Mouse (Mus musculus) embryonic fibroblast, embryonic 13.5 days (primary cell): Measurements from ENCODE around the gene Sv2c. TPM values are rescaled to one million over a fixed set of nuclear protein-coding genes. Genes with fewer than 3 reads are reported as not detected.

Source experiments
- H3K27ac ChIP-seq: 2 replicates; pipeline ENCODE4 v1.5.1; 2012; ENCODE audit warnings: low read length, control low read depth, inconsistent platforms; ENCODE audit not compliant: insufficient read depth
- H3K4me1 ChIP-seq: 2 replicates; pipeline ENCODE4 v1.6.1; 2011; ENCODE audit warnings: low read length; ENCODE audit not compliant: control insufficient read depth, insufficient read depth
- H3K4me3 ChIP-seq: 2 replicates; pipeline ENCODE4 v1.5.1; 2011; ENCODE audit warnings: mild to moderate bottlenecking, control low read depth, low read length; ENCODE audit not compliant: insufficient read depth
- CTCF ChIP-seq: IDR thresholded peaks from 2 replicates; pipeline ENCODE4 v1.5.1; 2011; ENCODE audit warnings: mild to moderate bottlenecking, control low read depth, low read length, moderate library complexity, borderline replicate concordance; ENCODE audit not compliant: insufficient read depth
- POLR2A ChIP-seq: IDR thresholded peaks from 2 replicates; pipeline ENCODE4 v1.6.1; 2011; ENCODE audit warnings: low read depth, mild to moderate bottlenecking, control low read depth, low read length, moderate library complexity
- polyA plus RNA-seq: library from polyadenylated mRNA; stranded (reverse); fragments of >200 nt; gene quantifications from 2 replicates; pipeline ENCODE4 v1.2.4, GENCODE M21; 2011; ENCODE audit warnings: low read depth; ENCODE audit not compliant: missing spikeins, insufficient read length

Sv2c gene
- polyA plus RNA-seq, 1 experiment = 5.6 TPM

DNA sequence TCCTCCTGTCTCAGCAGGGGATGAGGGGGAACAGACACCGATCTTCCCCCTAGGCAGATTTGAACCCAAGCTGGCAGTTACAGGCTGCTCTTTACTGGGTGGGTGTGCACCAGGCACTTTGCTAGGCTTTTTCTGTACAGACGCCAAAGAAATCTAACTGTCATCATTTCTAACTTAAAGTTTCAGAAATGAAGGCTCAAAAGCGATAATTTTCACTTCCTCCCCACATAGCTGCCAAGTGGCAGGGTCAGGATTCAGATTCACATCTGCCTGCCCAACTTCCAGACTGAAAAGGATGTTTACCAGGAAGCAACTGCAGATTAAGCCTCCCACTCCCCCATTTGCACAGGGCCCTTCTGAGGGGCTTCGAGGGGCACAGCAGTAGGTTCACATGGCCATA, 183.0 kb downstream of the Sv2c start:
- peaks cover 2% of the 10 kb centered on the region; the same call in 1 of the 2 replicates for H3K4me1 ChIP-seq
- H3K4me3 ChIP-seq = no peak overlapping the region
- TF ChIP-seq CTCF = no peak
- TF ChIP-seq POLR2A = no peak
- H3K27ac ChIP-seq = no peak overlapping the region

DNA sequence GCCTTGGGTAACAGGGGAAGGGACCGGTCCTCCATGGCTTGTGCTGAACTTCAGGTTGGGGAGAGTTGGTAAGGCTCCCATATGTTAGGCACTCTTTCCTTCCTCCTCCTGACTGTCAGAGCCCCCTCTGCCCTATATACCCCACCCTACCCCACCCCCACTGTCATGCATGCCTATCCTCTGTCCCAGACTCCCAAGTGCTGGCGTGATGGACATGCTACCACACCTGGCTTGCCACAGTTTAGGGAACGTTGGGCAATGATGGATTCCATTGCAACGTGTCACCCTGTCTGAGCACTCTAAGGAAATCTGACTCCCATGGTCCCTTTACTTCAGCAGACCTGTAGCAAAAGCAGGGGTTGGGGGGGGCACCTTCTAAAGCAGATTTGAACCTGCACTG, 183.6 kb downstream of the Sv2c start:
- H3K27ac ChIP-seq = no peak overlapping the region
- H3K4me3 ChIP-seq = no peak overlapping the region
- TF ChIP-seq POLR2A (no peak), CTCF (no peak)
- peaks cover 2% of the 10 kb centered on the region; the same call in 1 of the 2 replicates for H3K4me1 ChIP-seq

DNA sequence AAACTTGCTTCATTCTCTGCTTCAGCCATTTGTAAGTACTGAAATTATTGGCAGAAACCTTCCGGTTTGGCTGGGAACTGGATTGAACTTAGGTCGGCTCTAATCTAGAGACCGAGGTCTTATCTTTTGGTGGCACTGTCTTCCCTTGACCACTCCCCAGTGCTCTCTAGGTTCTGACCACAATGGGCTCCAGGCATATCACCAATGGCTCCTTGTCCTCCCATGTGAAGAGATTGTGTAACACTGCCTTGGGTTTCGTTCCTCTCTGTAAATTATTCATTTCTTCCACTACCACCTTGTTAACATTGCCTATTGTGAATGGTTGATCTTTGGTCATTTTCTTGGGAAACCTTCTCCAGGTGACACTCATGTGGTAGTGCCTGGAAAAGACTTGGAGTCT, 184.0 kb downstream of the Sv2c start:
- Histone ChIP-seq H3K4me1 (peaks cover 2% of the 10 kb centered on the region; the same call in 1 of the 2 replicates), H3K4me3 (no peak overlapping the region), H3K27ac (no peak overlapping the region)
- TF ChIP-seq CTCF = no peak
- no peak for TF ChIP-seq POLR2A

DNA sequence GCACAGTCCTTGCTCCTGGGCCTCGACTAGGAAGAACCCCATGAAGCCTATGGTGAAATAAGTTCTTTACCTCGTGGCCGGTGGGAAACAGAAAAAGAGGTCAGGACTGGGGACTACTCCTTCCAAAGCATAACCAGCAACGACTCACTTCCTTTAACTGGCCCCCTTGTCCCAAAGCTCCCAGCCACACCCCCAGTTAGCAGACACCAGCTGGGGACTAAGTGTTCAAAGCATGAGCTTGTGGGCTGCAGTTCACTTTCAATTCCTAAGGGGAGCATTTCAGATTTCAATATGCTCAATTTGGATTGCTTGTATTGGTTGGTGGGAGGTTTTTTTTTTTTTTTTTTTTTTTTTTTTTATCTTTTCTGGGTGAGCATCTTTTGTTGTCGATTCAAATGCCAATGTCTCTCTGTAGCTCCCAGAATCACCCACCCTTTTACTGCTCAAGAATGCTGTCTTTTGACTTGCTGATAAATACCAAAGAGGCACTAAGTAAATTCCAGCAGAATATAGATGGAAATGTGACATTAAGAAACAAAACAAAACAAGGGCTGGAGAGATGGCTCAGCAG, 186.4 kb downstream of the Sv2c start:
- H3K4me1 ChIP-seq = peaks cover 2% of the 10 kb centered on the region; the same call in 1 of the 2 replicates
- TF ChIP-seq CTCF (no peak), POLR2A (no peak)
- H3K27ac ChIP-seq = no peak overlapping the region
- H3K4me3 ChIP-seq = no peak overlapping the region

DNA sequence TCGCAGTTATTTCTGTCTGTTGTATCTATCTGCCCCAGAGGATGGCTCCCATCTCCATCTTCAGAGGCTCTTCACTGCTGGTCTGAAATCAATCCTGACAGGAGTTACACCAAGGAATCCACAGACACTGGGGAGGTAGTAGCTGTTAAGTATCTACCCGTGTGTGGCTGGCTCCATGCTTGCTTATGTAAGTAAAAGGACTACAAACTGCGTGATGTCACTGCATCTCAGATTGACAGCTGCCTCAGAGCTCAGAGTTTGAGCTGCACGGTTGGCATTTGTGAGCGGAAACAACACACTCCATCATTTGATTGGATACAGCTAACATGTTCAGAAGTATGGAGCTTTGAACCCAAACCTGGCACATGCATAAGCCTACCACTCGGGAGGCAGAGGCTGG, 187.8 kb downstream of the Sv2c start:
- peaks cover 2% of the 10 kb centered on the region; the same call in 1 of the 2 replicates for H3K4me1 ChIP-seq
- no peak overlapping the region for H3K4me3 ChIP-seq
- TF ChIP-seq POLR2A = no peak
- no peak for TF ChIP-seq CTCF
- no peak overlapping the region for H3K27ac ChIP-seq

DNA sequence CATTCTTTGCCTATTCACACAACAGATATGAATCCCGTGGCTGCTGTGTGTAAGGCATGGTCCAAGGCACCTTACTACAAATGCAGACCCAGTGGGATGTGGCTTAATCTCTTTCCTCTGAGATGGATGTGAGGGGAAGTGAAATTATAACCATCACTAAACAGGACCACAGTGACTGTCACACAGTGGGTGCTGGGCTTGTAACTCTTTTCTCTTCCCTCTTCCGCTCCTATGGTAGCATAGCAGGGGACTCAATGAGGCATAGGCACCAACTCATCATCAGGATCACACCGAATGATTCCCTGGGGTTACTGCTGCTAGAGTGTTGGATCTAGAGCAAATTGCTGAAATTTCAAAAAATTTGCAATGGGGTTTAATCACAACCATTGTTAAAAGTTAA, 188.5 kb downstream of the Sv2c start:
- no peak overlapping the region for H3K4me3 ChIP-seq
- no peak overlapping the region for H3K27ac ChIP-seq
- 0 out of 2 replicates have a peak, but pooled peaks cover 2% of the 10 kb centered on the region for H3K4me1 ChIP-seq
- no peak for TF ChIP-seq CTCF
- no peak for TF ChIP-seq POLR2A

DNA sequence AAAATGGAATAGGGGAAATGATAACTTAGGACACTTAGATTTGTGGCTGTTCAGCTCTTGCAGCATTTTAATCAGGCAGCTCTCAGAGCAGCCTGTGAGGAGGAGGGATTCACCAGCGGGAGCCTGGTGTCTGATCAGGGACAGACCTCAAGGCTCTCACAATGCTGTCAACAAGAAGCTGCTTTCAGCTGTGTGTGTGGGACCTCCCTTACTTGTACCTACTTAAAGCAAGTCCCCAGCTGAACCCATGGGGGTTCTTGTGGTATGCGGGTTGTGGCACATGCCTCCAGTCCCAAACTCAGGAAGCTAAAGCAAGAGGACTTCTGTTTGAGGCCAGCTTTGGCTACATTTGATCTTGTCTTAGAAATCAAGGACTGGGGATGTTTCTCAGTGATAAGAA, 189.8 kb downstream of the Sv2c start:
- TF ChIP-seq POLR2A (no peak), CTCF (no peak)
- H3K4me3 ChIP-seq = no peak overlapping the region
- 0 out of 2 replicates have a peak, but pooled peaks cover 2% of the 10 kb centered on the region for H3K4me1 ChIP-seq
- H3K27ac ChIP-seq = no peak overlapping the region

DNA sequence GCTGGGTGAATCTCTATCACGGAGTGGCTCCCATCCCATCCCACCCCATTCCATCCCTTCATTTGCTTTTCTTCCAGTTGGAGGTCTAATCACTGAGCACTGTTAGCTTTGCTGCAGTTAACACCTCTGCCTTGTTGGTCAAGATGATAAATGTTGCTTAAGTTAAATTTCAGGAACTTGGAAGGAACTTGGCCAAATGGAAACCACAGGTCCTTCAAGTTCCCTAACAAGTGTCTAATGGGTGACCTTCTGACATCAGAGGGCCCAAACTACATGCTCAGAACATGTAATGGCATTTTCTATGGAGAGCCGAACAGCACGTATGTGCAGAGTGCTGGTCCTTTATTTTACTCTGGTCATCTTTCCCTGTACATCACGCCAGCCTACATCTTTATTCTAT, 190.5 kb downstream of the Sv2c start:
- TF ChIP-seq CTCF (no peak), POLR2A (no peak)
- no peak overlapping the region for H3K4me3 ChIP-seq
- no peak overlapping the region for H3K27ac ChIP-seq
- 0 out of 2 replicates have a peak, but pooled peaks cover 2% of the 10 kb centered on the region for H3K4me1 ChIP-seq

DNA sequence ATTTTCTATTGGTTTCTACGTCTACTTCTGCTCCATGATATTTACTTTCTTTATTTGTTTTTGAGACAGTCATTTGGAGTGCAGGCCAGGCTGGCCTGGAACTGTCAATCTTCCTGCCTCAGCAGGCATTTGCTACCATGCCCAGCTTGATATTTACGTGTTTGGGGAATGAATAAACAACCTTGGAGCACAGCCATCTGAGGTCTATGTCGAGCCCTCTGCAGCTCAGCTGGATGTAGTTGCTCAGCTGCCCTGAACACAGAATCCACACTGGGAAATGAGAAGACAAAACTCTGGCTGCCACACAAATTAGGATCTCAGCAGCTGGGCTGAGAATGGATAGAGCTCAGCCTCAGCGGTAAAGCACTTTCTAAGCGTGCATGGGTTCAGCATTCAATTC, 191.6 kb downstream of the Sv2c start:
- Histone ChIP-seq H3K4me3 (no peak overlapping the region), H3K4me1 (0 out of 2 replicates have a peak, but pooled peaks cover 2% of the 10 kb centered on the region)
- TF ChIP-seq CTCF (no peak), POLR2A (no peak)

DNA sequence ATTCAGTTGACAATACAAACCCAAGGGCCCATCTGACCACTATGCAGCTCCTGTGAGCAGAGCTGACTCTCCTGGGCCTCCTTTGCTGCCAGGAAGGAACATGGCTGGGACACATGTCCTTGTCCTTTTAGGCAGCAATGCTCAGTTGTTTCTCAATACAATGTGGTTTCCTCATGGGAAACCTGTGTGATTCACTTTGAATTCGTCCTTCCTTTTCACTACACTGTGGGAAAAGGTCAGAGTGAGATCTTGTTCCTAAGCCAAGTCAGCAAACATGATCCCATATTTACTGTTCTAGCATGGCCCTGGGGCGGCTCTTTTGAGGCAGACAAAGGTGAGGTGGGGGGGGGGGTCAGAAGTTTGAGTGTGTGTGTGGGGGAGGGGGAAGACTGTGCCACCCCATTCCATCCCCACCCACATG, 208.2 kb downstream of the Sv2c start:
- Histone ChIP-seq H3K27ac (no peak overlapping the region), H3K4me1 (no peaks in the 10 kb centered on the region), H3K4me3 (no peak overlapping the region)
- TF ChIP-seq CTCF (no peak), POLR2A (no peak)

More for the DNA sequence above, 191.6 kb downstream of the Sv2c start:
- H3K27ac ChIP-seq = no peak overlapping the region

DNA sequence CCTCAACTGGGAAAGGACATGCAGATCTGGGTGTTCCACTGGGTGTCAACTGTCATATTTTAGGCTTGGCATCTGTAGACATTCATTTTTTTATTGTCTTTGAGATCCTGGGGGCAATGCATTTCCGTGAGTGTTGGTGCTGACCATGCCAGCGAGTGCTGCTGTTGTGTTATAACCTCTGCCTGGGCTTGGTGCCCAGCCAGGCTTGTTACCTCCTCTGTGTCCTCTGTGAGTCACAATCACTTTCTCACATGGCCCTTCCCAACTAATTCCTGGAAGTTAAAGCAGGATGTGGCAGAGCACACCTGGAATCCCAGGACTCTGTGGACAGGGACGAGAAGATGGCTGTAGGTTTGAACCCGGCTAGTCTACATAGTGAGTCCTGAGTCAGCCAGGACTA, 209.8 kb downstream of the Sv2c start:
- H3K4me1 ChIP-seq = no peaks in the 10 kb centered on the region
- TF ChIP-seq POLR2A (no peak), CTCF (no peak)
- H3K27ac ChIP-seq = no peak overlapping the region

More for the DNA sequence above, 209.8 kb downstream of the Sv2c start:
- no peak overlapping the region for H3K4me3 ChIP-seq
